Mouse (Mus musculus) frontal cortex, postnatal 10 days (tissue): ENCODE data around the gene Xpo5.
A peak's percentile ranks its signal among the peaks of the same experiment; 100 is the strongest.

Experiments
- DNase-seq, 2 experiments: peaks; one replicate each; pipeline ENCODE4 v3.0.0; 2022; ENCODE audit warnings: low spot score in 2 of 2, mixed read lengths in 1 of 2

The Xpo5 gene

GRCm38 (mm10) chr17:46202421-46203071 is at the start of gene Xpo5, which contains the start of gene Polh:
Gene Xpo5 (plus strand): TSS chr17:46202782.
Gene Polh (minus strand): TSS chr17:46202645.
- peak; percentile 88 to 89 for DNase-seq

DNA sequence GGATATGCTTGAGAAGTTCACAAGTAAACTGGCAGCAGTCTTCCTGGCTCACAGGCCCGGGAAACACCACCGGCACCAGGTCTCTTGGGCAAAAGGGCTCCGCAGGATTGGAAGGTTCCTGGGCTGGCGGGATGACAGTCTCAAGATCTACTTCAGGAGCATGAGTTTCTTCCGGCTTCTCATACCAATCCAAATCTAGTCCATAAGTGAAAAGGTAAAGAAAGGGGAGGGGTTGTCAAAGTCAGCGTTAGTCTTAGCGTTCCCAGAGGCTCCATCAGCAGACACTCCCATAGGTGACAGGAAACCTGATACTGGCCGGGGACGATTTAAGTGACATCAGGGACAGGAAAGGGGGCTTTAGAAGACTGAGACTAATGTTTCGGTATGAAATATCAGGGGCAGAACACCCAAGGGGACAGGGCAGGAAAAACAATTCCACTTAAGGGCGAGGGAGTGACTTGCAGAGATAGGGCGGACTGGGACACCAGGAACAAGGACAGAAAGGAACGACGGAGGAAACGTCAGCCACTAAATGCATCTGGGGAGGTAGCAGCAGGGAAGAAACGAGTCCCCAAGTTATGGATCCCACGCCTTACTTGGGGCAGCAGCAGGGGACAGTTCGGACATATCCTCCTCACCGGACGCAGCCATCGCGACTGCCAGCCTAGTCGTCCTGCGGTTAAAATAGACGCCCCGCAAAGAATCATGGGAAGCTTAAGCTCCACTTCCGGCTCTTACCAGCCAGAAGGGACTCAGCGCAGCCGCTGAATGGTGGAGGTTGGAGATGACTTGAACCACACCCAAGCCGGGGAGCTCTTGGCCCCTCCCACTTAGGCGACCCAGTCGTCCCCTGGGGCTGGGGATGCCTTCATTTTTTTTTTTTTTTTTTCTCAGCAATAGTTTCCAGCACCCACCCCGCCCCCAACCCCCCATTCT is 49.5 kb upstream of the Xpo5 start, which contains the start of gene Mad2l1bp:
Mad2l1bp (minus strand) TSS at position 707 of the 936 bp plus-strand sequence.
- peak; percentile 82 to 84 for DNase-seq

GRCm38 (mm10) chr17:46154336-46154735 is 48.2 kb upstream of the Xpo5 start:
- DNase-seq, result no peak

DNA sequence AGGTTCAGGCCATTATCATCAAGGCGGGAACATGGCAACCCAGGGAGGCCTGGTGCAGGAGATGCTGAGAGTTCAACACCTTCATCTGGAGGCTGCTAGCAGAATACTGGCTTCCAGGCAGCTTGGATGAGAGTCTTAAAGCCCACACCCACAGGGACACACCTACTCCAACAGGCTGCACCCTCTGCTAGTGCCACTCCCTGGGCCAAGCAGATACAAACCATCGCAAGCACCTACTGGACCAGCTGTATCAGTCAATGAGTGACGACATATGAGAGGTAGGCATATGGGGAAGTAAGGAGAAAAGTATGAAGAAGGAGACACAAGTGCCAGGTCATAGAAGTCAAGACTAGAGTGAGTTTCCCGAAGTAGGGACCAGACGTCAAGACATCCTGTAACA is 45.9 kb upstream of the Xpo5 start:
- DNase-seq, result no peak

GRCm38 (mm10) chr17:46157131-46157530 is 45.5 kb upstream of the Xpo5 start:
- DNase-seq, result no peak

GRCm38 (mm10) chr17:46159236-46159635 is 43.3 kb upstream of the Xpo5 start:
- DNase-seq, result no peak

GRCm38 (mm10) chr17:46160090-46160662 is 42.4 kb upstream of the Xpo5 start:
- peak; percentile 76 to 82 for DNase-seq

- DNase-seq, result peak; percentile 96 to 97
Measured at GRCm38 (mm10) chr17:46160686-46161085, 41.9 kb upstream of the Xpo5 start, which contains the start of gene Gtpbp2. Gene Gtpbp2 (plus strand): TSS chr17:46161032.

DNA sequence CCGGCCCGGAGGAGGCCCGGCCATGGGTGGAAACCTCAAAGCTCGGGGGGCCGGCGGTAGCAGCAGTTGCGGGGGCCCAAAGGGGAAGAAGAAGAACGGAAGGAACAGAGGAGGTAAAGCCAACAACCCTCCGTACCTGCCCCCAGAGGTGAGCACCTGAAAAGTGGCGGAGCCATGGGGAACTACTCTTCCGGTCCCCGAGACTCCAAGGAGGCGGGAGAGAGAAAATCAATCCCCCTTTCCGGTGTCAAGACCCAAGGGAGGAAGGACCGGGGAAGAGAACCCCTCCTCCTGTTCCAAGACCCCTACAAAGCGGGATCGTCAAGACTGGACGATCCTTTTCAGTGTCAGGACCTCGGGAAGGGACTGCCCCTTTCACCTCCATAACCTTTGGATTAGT is 41.4 kb upstream of the Xpo5 start:
- no peak for DNase-seq

- DNase-seq, result no peak
Measured at GRCm38 (mm10) chr17:46161710-46162109, 40.9 kb upstream of the Xpo5 start.

- DNase-seq, result no peak
Measured at GRCm38 (mm10) chr17:46162551-46162950, 40.0 kb upstream of the Xpo5 start.

GRCm38 (mm10) chr17:46162951-46163421 is 39.6 kb upstream of the Xpo5 start:
- no peak for DNase-seq

- DNase-seq, result no peak
Measured at GRCm38 (mm10) chr17:46164301-46164700, 38.3 kb upstream of the Xpo5 start.

DNA sequence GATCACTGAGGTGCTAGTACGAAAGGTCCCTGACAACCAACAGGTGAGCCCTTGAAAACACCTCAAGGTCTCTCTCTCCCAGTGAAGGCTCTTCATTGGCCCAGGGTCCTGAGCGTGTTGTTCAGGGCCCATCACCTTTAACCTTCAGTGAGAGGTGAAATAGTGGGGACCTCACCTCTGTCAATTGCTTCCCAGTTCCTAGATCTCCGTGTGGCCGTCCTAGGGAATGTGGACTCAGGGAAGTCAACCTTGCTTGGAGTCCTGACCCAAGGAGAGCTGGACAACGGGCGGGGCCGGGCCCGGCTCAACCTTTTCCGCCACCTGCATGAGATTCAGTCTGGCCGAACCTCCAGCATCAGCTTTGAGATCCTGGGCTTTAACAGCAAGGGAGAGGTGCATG is 37.8 kb upstream of the Xpo5 start:
- DNase-seq, result no peak

DNA sequence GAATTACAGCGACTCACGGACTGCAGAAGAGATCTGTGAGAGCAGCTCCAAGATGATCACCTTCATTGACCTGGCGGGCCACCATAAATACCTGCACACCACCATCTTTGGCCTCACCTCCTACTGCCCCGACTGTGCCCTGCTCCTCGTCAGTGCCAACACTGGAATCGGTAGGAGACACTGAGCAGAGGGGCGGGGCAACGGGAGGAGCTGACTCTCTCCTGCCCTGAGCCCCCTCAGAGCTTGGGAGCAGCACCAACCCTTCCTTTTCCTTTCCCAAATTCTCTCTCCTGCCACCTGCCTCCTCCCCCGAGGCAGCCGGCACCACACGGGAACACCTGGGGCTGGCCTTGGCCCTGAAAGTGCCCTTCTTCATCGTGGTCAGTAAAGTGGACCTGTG is 37.1 kb upstream of the Xpo5 start:
- no peak for DNase-seq

- no peak for DNase-seq
Measured at GRCm38 (mm10) chr17:46166270-46166669, 36.3 kb upstream of the Xpo5 start.

GRCm38 (mm10) chr17:46167014-46167413 is 35.6 kb upstream of the Xpo5 start:
- no peak for DNase-seq

- DNase-seq, result no peak
Measured at GRCm38 (mm10) chr17:46168318-46168717, 34.3 kb upstream of the Xpo5 start.

DNA sequence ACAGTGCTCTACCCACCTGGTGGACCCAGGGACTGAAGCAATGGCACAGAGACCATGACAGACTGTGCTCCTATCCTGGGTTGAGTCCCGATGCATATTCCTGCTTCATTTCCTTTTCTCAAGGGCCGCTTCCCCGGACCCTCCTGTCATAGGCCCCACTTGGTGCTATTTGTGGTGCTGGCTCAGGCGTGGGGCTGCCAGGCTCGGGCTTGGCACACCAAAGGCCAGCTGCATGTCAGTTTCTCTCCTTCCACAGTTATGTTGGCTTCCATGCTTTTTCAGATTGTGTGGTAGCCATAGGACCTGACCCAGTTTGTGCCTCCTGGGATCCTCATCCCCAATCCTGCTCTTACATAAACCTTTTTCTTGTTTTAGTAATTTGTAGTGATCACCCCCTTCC is 33.8 kb upstream of the Xpo5 start:
- DNase-seq, result no peak

DNA sequence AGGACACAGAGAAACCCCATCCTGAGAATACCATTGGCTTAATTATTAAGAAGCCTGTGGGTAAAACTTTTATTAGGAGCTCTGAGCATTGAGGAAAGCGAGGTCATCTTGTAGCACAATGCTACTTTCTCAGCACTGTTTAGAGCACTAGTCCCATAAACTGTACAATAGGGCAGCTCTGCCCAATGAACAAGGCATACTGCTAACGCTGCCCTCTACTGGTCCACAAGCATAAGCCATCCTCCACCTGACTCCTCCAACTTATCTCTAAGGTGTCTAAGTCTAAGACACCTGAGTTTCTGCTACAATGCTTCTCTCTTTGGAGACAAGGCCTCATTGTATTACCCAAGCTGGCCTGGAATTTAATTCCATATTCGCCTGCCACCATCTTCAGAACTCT is 32.0 kb upstream of the Xpo5 start:
- DNase-seq, result no peak

GRCm38 (mm10) chr17:46182273-46182672 is 20.3 kb upstream of the Xpo5 start:
- no peak for DNase-seq

DNA sequence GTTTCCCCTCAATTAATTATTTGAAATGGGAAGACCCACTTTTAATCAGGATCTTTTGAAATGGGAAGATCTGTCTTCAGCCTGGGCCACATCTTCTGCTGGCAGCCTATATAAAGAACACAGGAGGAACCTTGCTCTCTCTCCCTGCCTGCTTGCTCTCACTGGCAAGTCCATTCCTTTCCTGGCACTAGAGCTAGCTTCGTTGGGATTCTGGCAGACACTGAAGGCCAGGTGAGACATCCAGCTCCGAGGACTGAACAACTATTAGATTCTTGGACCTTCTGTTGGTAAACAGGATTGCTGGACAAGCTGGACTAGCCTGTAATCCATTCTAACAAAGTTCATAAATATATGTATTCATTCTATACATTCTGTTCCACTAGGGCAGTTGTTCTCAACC is 13.8 kb upstream of the Xpo5 start:
- DNase-seq, result no peak
